Mouse (Mus musculus) heart, postnatal 10 days (tissue): Measurements from ENCODE around the gene Actn1. TPM values are rescaled to one million over a fixed set of nuclear protein-coding genes. Genes with fewer than 3 reads are reported as not detected.

Experiments used
- DNase-seq, 2 experiments: peaks; one replicate each; pipeline ENCODE4 v3.0.0; 2021
- intact Hi-C: fragments of 180-260 bp; cut with DNase I; formaldehyde crosslinking; loops from one replicate; pipeline ENCODE4 v1.15.1; 2025
- total RNA-seq, 2 experiments: library from RNA; stranded (reverse); gene quantifications; 2 replicates each; pipeline ENCODE4 v1.2.3; 2021

The Actn1 gene
- total RNA-seq, 2 experiments from 2014 or later = 70.7 to 71.9 TPM

GRCm38 (mm10) chr12:80123227-80123803 is 136.9 kb downstream of the Actn1 start:
- intact Hi-C loops = no loop called here
- peak; percentile 46 to 47 for DNase-seq

- intact Hi-C loops = no loop called here
- no peak for DNase-seq
Measured at GRCm38 (mm10) chr12:80121438-80121837, 138.7 kb downstream of the Actn1 start.

DNA sequence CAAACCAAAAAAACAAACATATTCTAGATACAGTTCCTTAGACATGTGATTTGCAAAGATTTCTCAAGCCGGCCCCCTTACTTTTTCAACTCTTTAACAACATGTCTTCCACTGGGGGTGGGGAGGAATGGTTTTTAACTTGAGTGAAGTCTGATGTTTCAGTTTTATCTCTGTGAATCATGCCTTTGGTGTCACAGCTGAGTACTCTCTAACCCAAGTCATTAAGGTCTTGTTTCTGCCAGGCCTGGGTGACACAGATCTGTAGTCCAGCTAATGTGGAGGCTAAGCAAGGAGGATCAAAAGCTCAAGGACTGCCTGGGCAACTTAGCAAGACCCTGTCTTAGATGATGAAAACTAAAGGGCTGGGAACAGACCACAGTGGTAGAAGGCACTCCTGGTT is 141.6 kb downstream of the Actn1 start:
- no peak for DNase-seq
- intact Hi-C loops = no loop called here

Other genes with a start within 250 kb of the Actn1 start
- gene Zfp36l1, start 147.4 kb downstream of the Actn1 start, total RNA-seq = 100 to 1,000 TPM; 126 to 152 TPM
- gene Dcaf5, start 176.2 kb upstream of the Actn1 start, total RNA-seq = 10 to 100 TPM; 34.0 to 42.4 TPM
- 10 to 100 TPM; 12.8 to 13.3 TPM for gene Exd2, start 202.7 kb upstream of the Actn1 start, total RNA-seq